Mouse (Mus musculus) heart, postnatal 25 days (tissue): Measurements from ENCODE around the gene Hsd17b7. TPM values are rescaled to one million over a fixed set of nuclear protein-coding genes. Genes with fewer than 3 reads are reported as not detected.
"Not testable (repeated sequence)": the region's sequence is repeated elsewhere in the genome, so short reads cannot be mapped to it uniquely, and the experiment has no call there.

Source experiments
- DNase-seq: peaks from one replicate; pipeline ENCODE4 v3.0.0; 2022; ENCODE audit warnings: low spot score
- intact Hi-C: fragments of 180-260 bp; cut with DNase I; formaldehyde crosslinking; loops from one replicate; pipeline ENCODE4 v1.15.1; 2025
- total RNA-seq, 2 experiments: library from RNA; stranded (reverse); gene quantifications; 2 replicates each; pipeline ENCODE4 v1.2.3; 2021

Gene Hsd17b7
- 10 to 100 TPM; 15.8 to 16.9 TPM for total RNA-seq

- intact Hi-C loops = loop anchor here (5.0 kb wide), 1 partner anchor 168 kb away; no protein-coding TSS in a partner anchor
- DNase-seq = peak; percentile 98
Measured at GRCm38 (mm10) chr1:169968792-169969515, at the start of gene Hsd17b7. TSS of gene Hsd17b7 (minus strand) at chr1:169969241.

- intact Hi-C loops = no loop called here
- no peak for DNase-seq
Measured at GRCm38 (mm10) chr1:170014784-170015183, 45.7 kb upstream of the Hsd17b7 start.

GRCm38 (mm10) chr1:170010716-170011505 is 41.9 kb upstream of the Hsd17b7 start:
- intact Hi-C loops = no loop called here
- peak; percentile 67 for DNase-seq

DNA sequence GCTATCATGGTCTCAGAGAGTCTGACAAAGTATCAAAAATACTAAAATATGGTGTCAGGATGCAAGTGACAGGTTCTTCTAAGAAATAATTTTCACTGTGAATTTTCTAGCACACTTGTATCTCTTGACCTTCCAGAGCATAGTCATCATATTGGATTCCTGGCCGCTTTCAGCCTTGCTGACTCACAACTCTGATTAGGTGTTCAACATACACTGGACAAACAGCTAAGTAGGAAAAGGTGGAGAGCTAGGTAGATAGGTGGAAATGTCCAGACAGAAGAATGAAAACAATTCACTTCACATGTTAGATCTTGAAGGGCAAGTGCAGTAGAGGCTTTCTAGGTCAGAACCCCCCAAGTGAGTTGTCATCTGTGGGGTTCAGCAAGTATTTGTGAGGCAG is 40.3 kb upstream of the Hsd17b7 start:
- no peak for DNase-seq
- intact Hi-C loops = no loop called here

GRCm38 (mm10) chr1:170008432-170009220 is 39.6 kb upstream of the Hsd17b7 start:
- intact Hi-C loops = no loop called here
- no peak for DNase-seq

- DNase-seq = peak; percentile 29
- intact Hi-C loops = no loop called here
Measured at GRCm38 (mm10) chr1:170006516-170006915, 37.5 kb upstream of the Hsd17b7 start.

- DNase-seq = no peak
- intact Hi-C loops = no loop called here
Measured at GRCm38 (mm10) chr1:170005297-170005696, 36.3 kb upstream of the Hsd17b7 start.

DNA sequence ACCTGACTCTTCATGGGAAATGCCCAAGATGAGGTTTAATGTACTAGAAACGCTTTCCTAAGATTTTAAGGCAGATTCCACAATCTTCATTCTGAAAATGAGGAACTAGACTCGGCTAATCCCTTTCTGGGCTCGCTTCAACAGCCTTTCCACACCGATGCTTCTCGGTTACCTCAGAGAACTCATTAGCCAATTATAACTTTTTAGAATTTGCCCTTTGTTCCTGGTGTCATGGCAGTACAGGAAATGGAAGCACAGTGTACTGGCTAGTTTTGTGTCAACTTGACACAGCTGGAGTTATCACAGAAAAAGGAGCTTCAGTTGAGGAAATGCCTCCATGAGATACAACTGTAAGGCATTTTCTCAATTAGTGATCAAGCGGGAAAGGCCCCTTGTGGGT is 24.9 kb upstream of the Hsd17b7 start:
- not testable (repeated sequence) for DNase-seq

GRCm38 (mm10) chr1:169986166-169986565 is 17.1 kb upstream of the Hsd17b7 start:
- intact Hi-C loops = no loop called here
- DNase-seq = no peak

More for the DNA sequence above, 24.9 kb upstream of the Hsd17b7 start:
- intact Hi-C loops = not testable (repeated sequence)

DNA sequence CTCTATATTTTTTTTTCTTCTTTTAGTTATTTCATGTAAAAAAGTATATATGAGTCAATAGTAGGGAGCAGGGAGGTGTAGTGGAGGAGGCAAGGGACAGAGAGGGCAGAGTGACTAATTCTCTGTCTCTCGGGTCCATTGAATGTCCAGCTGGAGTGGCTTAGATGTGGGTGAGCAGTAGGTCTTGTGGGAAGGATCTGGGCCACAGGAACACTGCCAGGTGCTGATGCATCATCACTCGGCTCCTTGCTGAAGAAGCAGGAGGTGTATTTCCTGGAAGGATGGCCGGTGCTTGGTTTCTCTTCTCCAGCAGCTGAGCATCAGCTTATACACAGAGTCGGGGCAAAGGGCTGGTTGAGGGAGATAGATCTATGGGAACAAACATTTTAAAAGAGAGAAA is 8.6 kb upstream of the Hsd17b7 start:
- intact Hi-C loops = no loop called here
- no peak for DNase-seq

GRCm38 (mm10) chr1:169971998-169972397 is 3.0 kb upstream of the Hsd17b7 start:
- intact Hi-C loops = no loop called here
- DNase-seq = no peak

GRCm38 (mm10) chr1:169970936-169971335 is 1.9 kb upstream of the Hsd17b7 start:
- no peak for DNase-seq
- intact Hi-C loops = no loop called here

DNA sequence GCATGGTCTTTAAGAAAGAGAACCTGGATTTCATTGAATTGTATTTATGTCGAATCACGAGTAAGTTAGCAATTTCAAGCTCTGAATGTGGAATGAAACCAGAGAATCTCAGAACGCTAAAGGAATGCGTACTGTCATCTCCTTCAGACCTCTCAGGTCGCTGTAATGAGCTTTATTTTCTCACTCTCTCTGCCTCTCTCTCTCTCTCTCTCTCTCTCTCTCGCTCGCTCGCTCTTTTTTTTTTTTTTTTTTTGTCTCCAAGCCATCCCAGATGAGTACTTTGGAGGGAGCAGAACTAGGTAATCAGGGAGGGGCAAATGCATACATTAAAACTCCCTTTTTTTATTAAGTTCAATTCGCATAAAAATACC is 460 bp upstream of the Hsd17b7 start:
- no peak for DNase-seq
- intact Hi-C loops = loop anchor here (5.0 kb wide), 1 partner anchor 168 kb away; no protein-coding TSS in a partner anchor

DNA sequence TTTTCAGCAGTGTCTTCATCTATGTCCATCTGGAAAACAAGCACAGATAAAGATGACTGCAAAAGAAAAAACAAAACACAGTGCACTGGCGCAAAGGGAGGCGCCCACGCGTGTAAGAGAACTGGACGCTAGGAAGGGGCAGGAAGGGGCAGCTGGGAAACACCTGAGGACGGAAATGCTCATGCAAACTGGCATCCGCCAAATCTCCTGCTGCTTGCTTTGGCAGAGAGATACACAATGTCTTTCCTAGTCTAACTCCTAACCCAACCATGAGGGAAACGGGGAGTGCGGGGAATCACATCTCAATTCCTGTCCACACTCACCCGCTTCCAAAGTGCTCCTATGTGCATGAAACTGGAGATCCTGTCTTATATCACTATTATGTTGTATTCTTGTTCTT is 15.9 kb downstream of the Hsd17b7 start:
- intact Hi-C loops = no loop called here
- no peak for DNase-seq

DNA sequence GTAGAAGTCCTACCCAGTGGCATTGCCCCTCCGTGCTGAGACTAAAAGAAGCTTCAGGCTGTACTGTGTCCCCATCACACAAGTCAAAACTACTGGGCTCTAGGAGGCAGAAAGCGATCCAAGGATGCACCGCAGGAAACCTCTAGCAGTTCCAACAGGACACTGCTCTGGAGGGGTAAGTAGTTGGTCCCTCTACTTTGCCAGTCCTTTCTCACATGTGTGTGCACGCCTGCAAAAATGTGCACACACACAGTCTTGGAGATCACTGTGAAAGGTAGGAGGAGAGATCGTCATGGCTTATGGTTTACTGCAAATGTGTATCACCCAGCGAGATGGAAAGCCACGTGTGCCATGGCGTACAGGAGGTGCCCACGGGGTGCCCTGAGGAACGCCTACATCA is 16.4 kb downstream of the Hsd17b7 start:
- no peak for DNase-seq

DNA sequence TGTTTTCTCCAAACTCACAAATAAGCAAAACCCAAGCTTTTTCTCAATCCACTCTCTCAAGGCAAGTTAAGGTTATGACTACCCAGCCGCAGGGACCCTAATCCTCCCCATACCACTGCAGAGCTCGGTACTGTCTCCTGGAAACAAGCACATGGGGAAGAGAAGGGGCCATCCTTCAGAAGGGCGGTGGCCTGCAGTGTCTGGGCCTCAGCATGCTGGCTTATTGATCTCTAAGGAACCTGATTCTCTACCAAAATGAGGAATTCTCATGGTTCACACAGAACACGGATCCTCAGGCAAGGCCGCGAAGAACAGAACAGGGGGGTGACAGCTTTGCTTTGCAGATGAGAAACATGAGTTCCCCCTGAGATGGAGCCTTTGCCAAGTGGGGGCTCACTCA is 17.5 kb downstream of the Hsd17b7 start:
- intact Hi-C loops = no loop called here
- DNase-seq = no peak

More for the DNA sequence above, 16.4 kb downstream of the Hsd17b7 start:
- intact Hi-C loops = no loop called here

DNA sequence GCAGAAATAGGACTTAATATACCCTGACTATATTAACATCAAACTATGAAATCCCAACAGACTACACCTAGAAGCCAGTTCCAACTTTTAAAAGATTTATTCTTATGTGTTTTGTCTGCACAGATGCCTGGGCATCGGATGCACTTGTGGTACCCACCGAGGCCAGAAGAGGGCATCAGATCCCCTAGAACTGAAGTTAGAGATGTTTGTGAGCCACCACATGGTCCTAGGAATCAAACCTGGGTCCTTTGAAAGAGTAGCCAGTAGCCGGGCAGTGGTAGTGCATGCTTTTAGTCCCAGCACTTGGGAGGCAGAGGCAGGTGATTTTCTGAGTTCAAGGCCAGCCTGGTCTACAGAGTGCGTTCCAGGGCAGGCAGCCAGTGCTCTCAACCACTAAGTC is 18.4 kb downstream of the Hsd17b7 start:
- no peak for DNase-seq
- intact Hi-C loops = no loop called here

- intact Hi-C loops = no loop called here
- DNase-seq = no peak
Measured at GRCm38 (mm10) chr1:169949981-169950380, 19.1 kb downstream of the Hsd17b7 start.

GRCm38 (mm10) chr1:169948866-169949265 is 20.2 kb downstream of the Hsd17b7 start:
- intact Hi-C loops = no loop called here
- DNase-seq = no peak

DNA sequence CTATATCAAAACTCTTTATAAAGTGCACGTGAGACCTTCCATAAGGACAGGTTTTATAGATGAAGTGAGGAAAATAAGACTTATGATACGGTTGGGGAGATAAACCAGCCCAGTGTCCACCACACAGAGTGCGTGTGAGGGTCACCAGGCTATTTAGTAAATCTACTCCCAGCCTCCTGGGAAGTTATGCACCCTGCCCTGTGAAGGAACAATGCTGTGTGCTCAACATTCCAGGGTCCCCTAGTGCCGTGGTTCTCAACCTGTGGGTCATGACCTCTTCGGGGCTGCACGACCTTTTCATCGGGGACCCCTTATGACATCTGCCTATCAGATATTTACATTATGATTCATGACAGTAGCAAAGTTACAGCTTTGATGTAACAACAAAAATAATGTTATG is 20.8 kb downstream of the Hsd17b7 start:
- intact Hi-C loops = no loop called here
- DNase-seq = no peak
